Mouse (Mus musculus) neural tube, embryonic 14.5 days (tissue): ENCODE measurements around the gene Fbxw10. TPM values are rescaled to one million over a fixed set of nuclear protein-coding genes. Genes with fewer than 3 reads are reported as not detected.

Source experiments
- ATAC-seq: fragments of 200-750 bp; cut with Nextera tagmentation; 2 replicates; pipeline ENCODE4 v1.8.0; 2017; ENCODE audit warnings: low read depth, mild to moderate bottlenecking, moderate TSS enrichment, moderate library complexity
- H3K27ac ChIP-seq: fragments of 300-500 bp; sonication (generic); 2 replicates; pipeline ENCODE4 v1.5.1; 2014; ENCODE audit warnings: low read depth, mild to moderate bottlenecking, control low read depth, low read length, moderate library complexity, mixed read lengths
- H3K27me3 ChIP-seq: fragments of 300-500 bp; sonication (generic); 2 replicates; pipeline ENCODE4 v1.6.1; 2014; ENCODE audit warnings: low read length; ENCODE audit not compliant: control insufficient read depth, insufficient read depth
- H3K36me3 ChIP-seq: fragments of 300-500 bp; sonication (generic); 2 replicates; pipeline ENCODE4 v1.6.1; 2014; ENCODE audit warnings: low read length, mixed read lengths; ENCODE audit not compliant: control insufficient read depth, insufficient read depth
- H3K4me1 ChIP-seq: fragments of 300-500 bp; sonication (generic); 2 replicates; pipeline ENCODE4 v1.6.1; 2014; ENCODE audit warnings: low read length; ENCODE audit not compliant: control insufficient read depth, insufficient read depth
- H3K4me2 ChIP-seq: fragments of 300-500 bp; sonication (generic); 2 replicates; pipeline ENCODE4 v1.6.1; 2014; ENCODE audit warnings: mild to moderate bottlenecking, low read depth, low read length, control low read depth
- H3K4me3 ChIP-seq: fragments of 300-500 bp; sonication (generic); 2 replicates; pipeline ENCODE4 v1.5.1; 2014; ENCODE audit warnings: low read depth, low read length, control low read depth, mixed read lengths
- H3K9ac ChIP-seq: fragments of 300-500 bp; sonication (generic); replicated peaks from 2 replicates; pipeline ENCODE4 v1.6.1; 2014; ENCODE audit warnings: low read depth, mild to moderate bottlenecking, control low read depth, low read length, mixed read lengths
- H3K9me3 ChIP-seq: fragments of 300-500 bp; sonication (generic); 2 replicates; pipeline ENCODE4 v1.6.1; 2016; ENCODE audit warnings: low read length; ENCODE audit not compliant: control insufficient read depth
- WGBS: fragments of 180-500 bp; shearing (Covaris S2); extraction: QIAGEN DNeasy Blood & Tissue Kit; methylation state at CpG from one replicate; pipeline ENCODE4 v1.1.7; 2014; 5-methylcytosine and 5-hydroxymethylcytosine counted together
- polyA plus RNA-seq: library from polyadenylated mRNA; unstranded; fragments of >200 nt; fragmentation: Nextera tagmentation; extraction: Ambion mirVana; gene quantifications from 2 replicates; pipeline ENCODE4 v1.2.1, GENCODE M21; 2014

Fbxw10 gene
- polyA plus RNA-seq = 0.16 and 0.19 TPM in 2 replicates

DNA sequence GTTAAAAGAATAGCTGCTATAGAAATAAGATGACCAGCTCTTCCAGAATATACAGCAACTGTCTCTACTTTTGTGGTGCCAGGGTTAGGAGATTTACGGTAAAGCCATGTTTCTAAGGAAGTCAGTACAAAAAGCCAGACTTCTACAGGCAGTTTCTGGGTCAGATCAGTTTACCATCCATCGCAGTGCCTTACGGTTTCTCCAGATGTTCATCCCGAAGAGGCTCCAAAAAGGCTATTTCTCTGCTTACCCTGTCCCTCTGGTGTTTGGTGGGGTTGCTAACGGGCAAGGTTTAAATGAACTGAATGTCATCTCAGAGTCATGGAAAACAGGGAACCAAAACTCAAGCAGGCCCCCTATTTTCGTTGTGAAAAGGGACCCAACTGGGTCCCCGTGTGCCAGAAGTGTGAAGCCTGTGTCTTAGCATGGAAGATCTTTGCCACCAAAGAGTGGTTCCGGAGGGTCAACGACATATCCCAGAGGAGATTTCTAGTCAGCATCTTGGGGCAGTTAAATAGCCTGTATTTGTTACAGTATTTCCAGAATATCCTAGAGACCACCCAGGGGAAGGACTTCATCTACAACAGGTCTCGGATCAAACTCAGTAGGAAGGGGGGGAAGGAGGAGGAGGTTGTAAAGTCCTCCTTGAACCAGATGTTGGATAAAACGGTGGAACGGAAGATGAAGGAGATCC is at the start of gene Fbxw10:
Gene Fbxw10, plus strand, starts transcription at position 109 of the 694 bp plus-strand sequence.
- H3K4me2 ChIP-seq = peak within 1 kb of the TSS; percentile 16; the same call in 1 of the 2 replicates
- H3K9me3 ChIP-seq = no peaks in the 10 kb centered on the region
- no peaks in the 10 kb centered on the region for H3K36me3 ChIP-seq
- no peak for ATAC-seq
- H3K4me3 ChIP-seq = no peak within 1 kb of the TSS
- H3K4me1 ChIP-seq = no peaks in the 10 kb centered on the region
- WGBS = 31% methylated on average over 12 of the region's 12 CpGs
- H3K9ac ChIP-seq = no peak within 1 kb of the TSS
- H3K27me3 ChIP-seq = no peaks in the 10 kb centered on the region
- H3K27ac ChIP-seq = no peak within 1 kb of the TSS

DNA sequence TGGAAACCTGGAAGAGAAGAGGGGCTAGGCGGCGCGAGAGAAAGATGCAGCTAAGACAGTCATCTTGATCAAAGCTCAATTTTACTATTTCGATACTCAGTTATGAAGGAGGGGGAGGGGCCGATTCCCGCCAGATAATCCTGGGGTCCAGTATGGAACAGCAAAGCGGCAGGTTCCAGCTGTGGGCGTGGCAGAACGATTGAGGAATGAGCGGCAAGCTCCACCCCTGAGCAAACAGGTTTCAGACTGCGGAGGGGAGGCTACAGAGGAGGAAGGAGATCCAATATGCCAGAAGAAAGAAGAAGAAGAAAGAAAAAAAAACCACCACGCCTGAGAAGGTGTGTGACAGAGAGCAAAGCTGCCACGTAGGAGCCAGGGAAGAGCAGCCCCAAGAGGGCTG is 42.8 kb upstream of the Fbxw10 start:
- Histone ChIP-seq H3K36me3 (no peaks in the 10 kb centered on the region), H3K4me3 (no peak overlapping the region), H3K27me3 (no peaks in the 10 kb centered on the region), H3K4me1 (no peaks in the 10 kb centered on the region), H3K4me2 (no peak overlapping the region), H3K27ac (no peak overlapping the region), H3K9me3 (no peaks in the 10 kb centered on the region), H3K9ac (no peak overlapping the region)
- 53% methylated on average over 13 of the region's 13 CpGs for WGBS
- ATAC-seq = no peak

GRCm38 (mm10) chr11:62807965-62808364 is 38.9 kb upstream of the Fbxw10 start:
- Histone ChIP-seq H3K9ac (no peak overlapping the region), H3K27ac (no peak overlapping the region), H3K4me2 (no peak overlapping the region), H3K9me3 (no peaks in the 10 kb centered on the region), H3K27me3 (no peaks in the 10 kb centered on the region), H3K4me3 (no peak overlapping the region), H3K36me3 (no peaks in the 10 kb centered on the region), H3K4me1 (no peaks in the 10 kb centered on the region)
- 84% methylated on average over 2 of the region's 2 CpGs for WGBS
- no peak for ATAC-seq

DNA sequence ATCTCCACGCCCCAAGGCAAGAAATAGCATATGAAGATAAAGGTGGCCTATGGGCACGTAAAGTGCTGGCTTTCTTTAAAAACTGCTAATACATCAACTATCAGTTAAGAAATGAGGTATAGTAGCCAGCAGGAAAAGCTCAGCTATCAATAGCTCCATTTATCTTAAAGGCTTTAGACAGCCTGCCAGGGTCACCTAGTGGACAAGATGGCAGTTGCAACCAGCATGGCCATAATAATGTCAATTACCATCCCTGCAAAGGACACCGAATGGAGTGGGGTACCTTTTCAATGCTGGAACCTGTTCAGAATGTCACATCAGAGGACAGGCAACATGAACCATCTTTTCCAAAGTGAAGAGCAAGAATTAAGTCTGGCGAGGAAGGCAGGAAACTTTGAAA is 37.7 kb upstream of the Fbxw10 start:
- 70% methylated on average over 4 of the region's 4 CpGs for WGBS
- no peak for ATAC-seq

GRCm38 (mm10) chr11:62812268-62812667 is 34.6 kb upstream of the Fbxw10 start:
- no peaks in the 10 kb centered on the region for H3K36me3 ChIP-seq
- no peak overlapping the region for H3K4me2 ChIP-seq
- no peaks in the 10 kb centered on the region for H3K4me1 ChIP-seq
- 90% methylated on average over 6 of the region's 6 CpGs for WGBS
- no peak overlapping the region for H3K27ac ChIP-seq
- no peak for ATAC-seq
- H3K4me3 ChIP-seq = no peak overlapping the region
- H3K9ac ChIP-seq = no peak overlapping the region
- H3K27me3 ChIP-seq = no peaks in the 10 kb centered on the region
- H3K9me3 ChIP-seq = no peaks in the 10 kb centered on the region

More for the DNA sequence above, 37.7 kb upstream of the Fbxw10 start:
- H3K4me3 ChIP-seq = no peak overlapping the region
- no peaks in the 10 kb centered on the region for H3K36me3 ChIP-seq
- H3K27me3 ChIP-seq = no peaks in the 10 kb centered on the region
- no peaks in the 10 kb centered on the region for H3K9me3 ChIP-seq
- H3K4me1 ChIP-seq = no peaks in the 10 kb centered on the region
- no peak overlapping the region for H3K4me2 ChIP-seq
- H3K9ac ChIP-seq = no peak overlapping the region
- H3K27ac ChIP-seq = no peak overlapping the region

- H3K4me3 ChIP-seq = no peak overlapping the region
- ATAC-seq = no peak
- H3K4me2 ChIP-seq = no peak overlapping the region
- no peaks in the 10 kb centered on the region for H3K27me3 ChIP-seq
- H3K9ac ChIP-seq = no peak overlapping the region
- H3K4me1 ChIP-seq = no peaks in the 10 kb centered on the region
- no peaks in the 10 kb centered on the region for H3K9me3 ChIP-seq
- 60% methylated on average over 1 of the region's 1 CpGs for WGBS
- no peaks in the 10 kb centered on the region for H3K36me3 ChIP-seq
- H3K27ac ChIP-seq = no peak overlapping the region
Measured at GRCm38 (mm10) chr11:62813497-62813896, 33.4 kb upstream of the Fbxw10 start.

- Histone ChIP-seq H3K4me3 (no peak overlapping the region), H3K9me3 (no peaks in the 10 kb centered on the region), H3K9ac (no peak overlapping the region), H3K27me3 (no peaks in the 10 kb centered on the region), H3K4me1 (no peaks in the 10 kb centered on the region), H3K36me3 (no peaks in the 10 kb centered on the region), H3K27ac (no peak overlapping the region), H3K4me2 (no peak overlapping the region)
- whole genome bisulfite sequencing = 75% methylated on average over 6 of the region's 6 CpGs
- ATAC-seq = no peak
Measured at GRCm38 (mm10) chr11:62813970-62814624, 32.8 kb upstream of the Fbxw10 start.

GRCm38 (mm10) chr11:62814625-62815024 is 32.2 kb upstream of the Fbxw10 start:
- Histone ChIP-seq H3K27ac (no peak overlapping the region), H3K4me1 (no peaks in the 10 kb centered on the region), H3K9me3 (no peaks in the 10 kb centered on the region), H3K9ac (no peak overlapping the region), H3K4me2 (no peak overlapping the region), H3K4me3 (no peak overlapping the region), H3K27me3 (no peaks in the 10 kb centered on the region), H3K36me3 (no peaks in the 10 kb centered on the region)
- WGBS = 68% methylated on average over 4 of the region's 4 CpGs
- no peak for ATAC-seq

DNA sequence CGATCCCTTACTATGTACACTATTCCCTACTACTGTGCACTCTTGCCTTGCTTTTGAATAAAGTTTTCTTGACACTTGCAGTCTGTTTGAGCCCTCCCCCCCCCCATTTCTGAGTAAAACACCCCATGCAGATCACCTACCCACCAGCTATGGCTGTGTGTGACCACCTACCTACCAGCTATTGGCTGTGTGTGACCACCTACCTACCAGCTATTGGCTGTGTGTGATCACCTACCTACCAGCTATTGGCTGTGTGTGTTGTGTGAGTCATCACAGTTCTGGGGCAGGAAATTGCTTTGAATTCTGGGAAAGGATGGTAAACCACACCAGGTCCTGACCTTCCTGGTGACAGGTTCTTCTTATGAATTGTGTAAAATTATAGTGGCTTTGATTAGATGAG is 31.4 kb upstream of the Fbxw10 start:
- Histone ChIP-seq H3K27me3 (no peaks in the 10 kb centered on the region), H3K4me1 (peaks cover 1% of the 10 kb centered on the region; the same call in 1 of the 2 replicates), H3K27ac (no peak overlapping the region), H3K36me3 (no peaks in the 10 kb centered on the region), H3K9ac (no peak overlapping the region), H3K4me2 (no peak overlapping the region), H3K4me3 (no peak overlapping the region), H3K9me3 (no peaks in the 10 kb centered on the region)
- WGBS = 96% methylated on average over 1 of the region's 1 CpGs
- ATAC-seq = no peak
